In genomic region chr9:72958521-72959450, GRCm38 (mm10) we compare ENCODE assay signal across 8 mouse cellular contexts. TPM values are rescaled to one million over a fixed set of nuclear protein-coding genes. Genes with fewer than 3 reads are reported as not detected.
DNase-seq lines count a peak whose midpoint lies in the region; ATAC-seq and TF ChIP-seq lines count a peak whose summit lies in the region.

Gene Dyx1c1, plus strand, starts transcription at chr9:72958785.
Gene Gm44503, plus strand, starts transcription at chr9:72958852.

- H3K36me3 ChIP-seq in ES-Bruce4 (ENCODE audit: control insufficient read depth, insufficient read depth, low read length, poor library complexity, severe bottlenecking): no peaks in the 10 kb centered on the region
- no peaks in the 10 kb centered on the region for H3K36me3 ChIP-seq in forebrain, postnatal 0 days (ENCODE audit: insufficient read depth)

- DNase-seq in cerebellum, adult 11 months: peak; percentile 52
- DNase-seq in forebrain, postnatal 0 days: peak; percentile 90
- DNase-seq in heart, postnatal 4 days: peak; percentile 79
- peak; percentile 67 to 74 for DNase-seq in layer of hippocampus, adult 2 months (ENCODE audit: low spot score in 2 of 2)
- peak; percentile 79 for DNase-seq in lung, adult 2 months
- DNase-seq in testis, postnatal 14 days (ENCODE audit: low spot score): peak; percentile 82

- no peaks in the 10 kb centered on the region for H3K9me3 ChIP-seq in ES-Bruce4 (replicated peaks; ENCODE audit: control insufficient read depth, insufficient read depth, low read length, poor library complexity, severe bottlenecking)
- no peaks in the 10 kb centered on the region for H3K9me3 ChIP-seq in forebrain, postnatal 0 days (ENCODE audit: low read length)

- ATAC-seq in forebrain, postnatal 0 days: peak; percentile 98
- peak; percentile 82 for ATAC-seq in neutrophil, adult 5-6 weeks (ENCODE audit: extremely low read depth, insufficient number of reproducible peaks, low FRiP score, poor library complexity, severe bottlenecking)

- no peaks in the 10 kb centered on the region for H3K27me3 ChIP-seq in ES-Bruce4 (ENCODE audit: control insufficient read depth, insufficient read depth, low read length, poor library complexity, severe bottlenecking)
- no peaks in the 10 kb centered on the region for H3K27me3 ChIP-seq in forebrain, postnatal 0 days (ENCODE audit: insufficient read depth, low read length)

- H3K4me3 ChIP-seq in ES-Bruce4 (ENCODE audit: low read depth, low read length): peak within 1 kb of the TSS; percentile 93
- H3K4me3 ChIP-seq in forebrain, postnatal 0 days (ENCODE audit: low read depth, low read length): peak within 1 kb of the TSS; percentile 59
- peak within 1 kb of the TSS; percentile 64 for H3K4me3 ChIP-seq in layer of hippocampus, adult 2 months
- peak within 1 kb of the TSS; percentile 80 for H3K4me3 ChIP-seq in lung, adult 2 months (replicated peaks; ENCODE audit: extremely low read depth, low read depth, low read length)

- TF ChIP-seq CTCF in ES-Bruce4 (IDR thresholded peaks at IDR 0.05; ENCODE audit: low read depth, low read length): no peak
- TF ChIP-seq CTCF in forebrain, postnatal 0 days (IDR thresholded peaks at IDR 0.05; ENCODE audit: low read depth): peak; percentile 58
- TF ChIP-seq CTCF in layer of hippocampus, adult 2 months (conservative IDR thresholded peaks at IDR 0.05): peak; percentile 58
- no peak for TF ChIP-seq CTCF in lung, adult 2 months (IDR thresholded peaks at IDR 0.05; ENCODE audit: insufficient read depth, low read length)

- H3K27ac ChIP-seq in ES-Bruce4 (ENCODE audit: insufficient read depth, low read length): no peak within 1 kb of the TSS
- H3K27ac ChIP-seq in forebrain, postnatal 0 days (ENCODE audit: low read depth, low read length): peak within 1 kb of the TSS; percentile 54
- peak within 1 kb of the TSS; percentile 72 for H3K27ac ChIP-seq in layer of hippocampus, adult 2 months

- no peak for TF ChIP-seq EP300 in ES-Bruce4 (IDR thresholded peaks at IDR 0.05; ENCODE audit: insufficient read depth, low read depth, low read length)

- peak; percentile 43 for TF ChIP-seq POLR2A in ES-Bruce4 (IDR thresholded peaks at IDR 0.05; ENCODE audit: insufficient read depth, low read length)
- TF ChIP-seq POLR2A in lung, adult 2 months (IDR thresholded peaks at IDR 0.05; ENCODE audit: borderline replicate concordance, extremely low read depth, low read depth, low read length): peak; percentile 56; the same call in 1 of the 2 replicates

- peak within 1 kb of the TSS; percentile 69 for H3K4me2 ChIP-seq in forebrain, postnatal 0 days (ENCODE audit: low read depth)

- WGBS in forebrain, postnatal 0 days: 3% methylated on average over 43 of the region's 43 CpGs
- WGBS in lung, adult 2 months: 2% methylated on average over 43 of the region's 43 CpGs

- H3K9ac ChIP-seq in ES-Bruce4 (ENCODE audit: low read depth, poor library complexity, severe bottlenecking): peak within 1 kb of the TSS; percentile 56
- H3K9ac ChIP-seq in forebrain, postnatal 0 days: peak within 1 kb of the TSS; percentile 57

- H3K4me1 ChIP-seq in ES-Bruce4 (ENCODE audit: control insufficient read depth, insufficient read depth, low read length): peaks cover 2% of the 10 kb centered on the region
- H3K4me1 ChIP-seq in forebrain, postnatal 0 days (ENCODE audit: insufficient read depth): peaks cover 4% of the 10 kb centered on the region; the same call in 1 of the 2 replicates
- no peaks in the 10 kb centered on the region for H3K4me1 ChIP-seq in lung, adult 2 months (ENCODE audit: control insufficient read depth, insufficient read depth, low read length)

RNA-seq across cellular contexts. Expression of gene Dyx1c1, which starts in this region (rescaled TPM):
- 2.3 and 2.4 TPM in 2 replicates for polyA plus RNA-seq in ES-Bruce4 (2011; ENCODE audit: insufficient read depth, insufficient read length, low read depth, missing spikeins)
- 1.0 and 2.9 TPM in 2 replicates for total RNA-seq in forebrain, postnatal 0 days (2014; rRNA removed)
- 2.6 and 3.2 TPM in 2 replicates for polyA plus RNA-seq in forebrain, postnatal 0 days (2015; fragmentation: Nextera tagmentation; extraction: Ambion mirVana)
- under 1 TPM; 0.32 to 0.88 TPM for total RNA-seq in heart, postnatal 4 days (2021)
- 1 to 10 TPM; 2.5 to 3.8 TPM for total RNA-seq in layer of hippocampus, adult 2 months (2021)
- 1.2 and 1.7 TPM in 2 replicates for polyA plus RNA-seq in lung, adult 2 months (2012; rRNA removed)
- total RNA-seq in neutrophil, adult 5-6 weeks (2017): 1.5 and 1.7 TPM in 2 replicates

RNA-seq across cellular contexts. Expression of gene Gm44503, which starts in this region (rescaled TPM):
- polyA plus RNA-seq in ES-Bruce4 (2011; ENCODE audit: insufficient read depth, insufficient read length, low read depth, missing spikeins): not detected in 2 replicates
- total RNA-seq in forebrain, postnatal 0 days (2014; rRNA removed): 0.10 TPM in 1 of 2 replicates, not detected in the other
- polyA plus RNA-seq in forebrain, postnatal 0 days (2015; fragmentation: Nextera tagmentation; extraction: Ambion mirVana): not detected in 2 replicates
- total RNA-seq in heart, postnatal 4 days (2021): not detected
- total RNA-seq in layer of hippocampus, adult 2 months (2021): not detected
- polyA plus RNA-seq in lung, adult 2 months (2012; rRNA removed): not detected in 2 replicates
- total RNA-seq in neutrophil, adult 5-6 weeks (2017): 0.58 TPM in 1 of 2 replicates, not detected in the other

Comparison
In these comparisons a context has a peak if more than half of its experiments do, and no peak if none do; other contexts are left out.
1. Peak in DNase-seq in heart, postnatal 4 days; RNA of the genes that start here not detected or under 1 TPM.
2. CTCF ChIP-seq: peak in forebrain, postnatal 0 days (single experiment) and layer of hippocampus, adult 2 months (single experiment); none in ES-Bruce4 (single experiment) and lung, adult 2 months (single experiment).
3. Peak in every context shown above with its lines, with median percentiles within 50 percentile points of each other: H3K4me3 ChIP-seq and DNase-seq.